Mouse (Mus musculus) ES-Bruce4 (cell line): ENCODE results near the gene Prdm16. TPM values are rescaled to one million over a fixed set of nuclear protein-coding genes. Genes with fewer than 3 reads are reported as not detected.

Experiments used
- H3K27ac ChIP-seq: 2 replicates; pipeline ENCODE4 v1.5.1; 2012; ENCODE audit warnings: low read length, inconsistent platforms; ENCODE audit not compliant: insufficient read depth
- H3K27me3 ChIP-seq: 2 replicates; pipeline ENCODE4 v1.6.1; 2012; ENCODE audit warnings: mild to moderate bottlenecking, low read length, inconsistent platforms; ENCODE audit not compliant: control insufficient read depth, poor library complexity, insufficient read depth, severe bottlenecking
- H3K36me3 ChIP-seq: 2 replicates; pipeline ENCODE4 v1.6.1; 2012; ENCODE audit warnings: inconsistent platforms, mild to moderate bottlenecking, low read length, moderate library complexity; ENCODE audit not compliant: control insufficient read depth, poor library complexity, insufficient read depth, severe bottlenecking
- H3K4me1 ChIP-seq: one replicate; pipeline ENCODE4 v1.8.1; 2011; ENCODE audit warnings: low read length; ENCODE audit not compliant: control insufficient read depth, insufficient read depth
- H3K4me3 ChIP-seq: 2 replicates; pipeline ENCODE4 v1.5.1; 2011; ENCODE audit warnings: low read depth, mild to moderate bottlenecking, low read length
- H3K9ac ChIP-seq: 2 replicates; pipeline ENCODE4 v1.6.1; 2012; ENCODE audit warnings: low read depth, mild to moderate bottlenecking, inconsistent platforms; ENCODE audit not compliant: poor library complexity, severe bottlenecking
- H3K9me3 ChIP-seq: replicated peaks from 2 replicates; pipeline ENCODE4 v1.6.1; 2012; ENCODE audit warnings: mild to moderate bottlenecking, low read length, inconsistent platforms; ENCODE audit not compliant: control insufficient read depth, poor library complexity, insufficient read depth, severe bottlenecking
- CTCF ChIP-seq: IDR thresholded peaks from one replicate; pipeline ENCODE4 v1.8.1; 2011; ENCODE audit warnings: low read depth, low read length
- EP300 ChIP-seq: IDR thresholded peaks from 2 replicates; pipeline ENCODE4 v1.6.1; 2011; ENCODE audit warnings: low read depth, low read length; ENCODE audit not compliant: insufficient read depth
- POLR2A ChIP-seq: IDR thresholded peaks from one replicate; pipeline ENCODE4 v1.8.1; 2011; ENCODE audit warnings: low read length; ENCODE audit not compliant: insufficient read depth
- polyA plus RNA-seq: library from polyadenylated mRNA; stranded (reverse); fragments of >200 nt; gene quantifications from 2 replicates; pipeline ENCODE4 v1.2.4, GENCODE M21; 2011; ENCODE audit warnings: low read depth; ENCODE audit not compliant: missing spikeins, insufficient read depth, insufficient read length

The Prdm16 gene
- polyA plus RNA-seq, 1 experiment = 3.1 TPM

- Histone ChIP-seq H3K27ac (no peak overlapping the region), H3K4me1 (no peaks in the 10 kb centered on the region)
Observed at GRCm38 (mm10) chr4:154439455-154440052, 197.1 kb downstream of the Prdm16 start.

GRCm38 (mm10) chr4:154438610-154439009, 198.1 kb downstream of the Prdm16 start:
- no peaks in the 10 kb centered on the region for H3K9me3 ChIP-seq
- TF ChIP-seq CTCF (no peak), EP300 (no peak), POLR2A (no peak)
- no peak overlapping the region for H3K27ac ChIP-seq
- no peak overlapping the region; the same call in 1 of the 2 replicates for H3K4me3 ChIP-seq
- H3K9ac ChIP-seq = no peak overlapping the region
- no peaks in the 10 kb centered on the region for H3K27me3 ChIP-seq
- H3K4me1 ChIP-seq = no peaks in the 10 kb centered on the region
- H3K36me3 ChIP-seq = no peaks in the 10 kb centered on the region

More at GRCm38 (mm10) chr4:154439455-154440052, 197.1 kb downstream of the Prdm16 start:
- Histone ChIP-seq H3K4me3 (no peak overlapping the region), H3K27me3 (no peaks in the 10 kb centered on the region), H3K9me3 (no peaks in the 10 kb centered on the region), H3K36me3 (no peaks in the 10 kb centered on the region), H3K9ac (no peak overlapping the region)
- no peak for TF ChIP-seq EP300
- no peak for TF ChIP-seq POLR2A
- no peak for TF ChIP-seq CTCF

- Histone ChIP-seq H3K27me3 (no peaks in the 10 kb centered on the region), H3K27ac (no peak overlapping the region), H3K4me1 (no peaks in the 10 kb centered on the region), H3K9ac (no peak overlapping the region), H3K9me3 (no peaks in the 10 kb centered on the region), H3K36me3 (no peaks in the 10 kb centered on the region), H3K4me3 (no peak overlapping the region)
- TF ChIP-seq POLR2A (no peak), CTCF (no peak), EP300 (no peak)
Observed at GRCm38 (mm10) chr4:154429770-154430169, 206.9 kb downstream of the Prdm16 start.

GRCm38 (mm10) chr4:154426901-154427300, 209.8 kb downstream of the Prdm16 start:
- Histone ChIP-seq H3K9me3 (no peaks in the 10 kb centered on the region), H3K27me3 (no peaks in the 10 kb centered on the region), H3K36me3 (no peaks in the 10 kb centered on the region), H3K9ac (no peak overlapping the region), H3K4me3 (no peak overlapping the region), H3K4me1 (no peaks in the 10 kb centered on the region), H3K27ac (no peak overlapping the region)
- no peak for TF ChIP-seq POLR2A
- no peak for TF ChIP-seq CTCF
- TF ChIP-seq EP300 = no peak

- Histone ChIP-seq H3K4me3 (no peak overlapping the region), H3K36me3 (no peaks in the 10 kb centered on the region), H3K27me3 (no peaks in the 10 kb centered on the region), H3K4me1 (no peaks in the 10 kb centered on the region), H3K27ac (no peak overlapping the region), H3K9ac (no peak overlapping the region), H3K9me3 (no peaks in the 10 kb centered on the region)
- TF ChIP-seq EP300 (no peak), POLR2A (no peak), CTCF (no peak)
Observed at GRCm38 (mm10) chr4:154425284-154425683, 211.4 kb downstream of the Prdm16 start.

GRCm38 (mm10) chr4:154424681-154425080, 212.0 kb downstream of the Prdm16 start:
- no peaks in the 10 kb centered on the region for H3K36me3 ChIP-seq
- no peaks in the 10 kb centered on the region for H3K4me1 ChIP-seq
- H3K9me3 ChIP-seq = no peaks in the 10 kb centered on the region
- no peaks in the 10 kb centered on the region for H3K27me3 ChIP-seq
- no peak overlapping the region for H3K27ac ChIP-seq
- no peak overlapping the region for H3K4me3 ChIP-seq
- no peak overlapping the region for H3K9ac ChIP-seq
- TF ChIP-seq CTCF (no peak), EP300 (no peak), POLR2A (no peak)
